Mouse (Mus musculus): Measurements from ENCODE around the gene Tmem81. TPM values are rescaled to one million over a fixed set of nuclear protein-coding genes. Genes with fewer than 3 reads are reported as not detected.

The Tmem81 gene
- polyA plus RNA-seq, 1 experiment from 2014 or later: 1.4 TPM

- no peaks in the 10 kb centered on the region for H3K36me3 ChIP-seq (replicated peaks)
- WGBS: 12% methylated on average over 5 of the region's 5 CpGs
- H3K4me1 ChIP-seq: peaks cover 42% of the 10 kb centered on the region
- H3K4me3 ChIP-seq: peak overlapping the region; percentile 51
- no peak for DNase-seq (ENCODE audit: extremely low spot score, low spot score)
- peak overlapping the region; percentile 53; the same call in 1 of the 2 replicates for H3K27ac ChIP-seq
- H3K9me3 ChIP-seq: no peaks in the 10 kb centered on the region
- peaks cover 92% of the 10 kb centered on the region for H3K27me3 ChIP-seq (ENCODE audit: poor library complexity, severe bottlenecking)
Measured at GRCm38 (mm10) chr1:132541824-132542599, 36.0 kb downstream of the Tmem81 start.

DNA sequence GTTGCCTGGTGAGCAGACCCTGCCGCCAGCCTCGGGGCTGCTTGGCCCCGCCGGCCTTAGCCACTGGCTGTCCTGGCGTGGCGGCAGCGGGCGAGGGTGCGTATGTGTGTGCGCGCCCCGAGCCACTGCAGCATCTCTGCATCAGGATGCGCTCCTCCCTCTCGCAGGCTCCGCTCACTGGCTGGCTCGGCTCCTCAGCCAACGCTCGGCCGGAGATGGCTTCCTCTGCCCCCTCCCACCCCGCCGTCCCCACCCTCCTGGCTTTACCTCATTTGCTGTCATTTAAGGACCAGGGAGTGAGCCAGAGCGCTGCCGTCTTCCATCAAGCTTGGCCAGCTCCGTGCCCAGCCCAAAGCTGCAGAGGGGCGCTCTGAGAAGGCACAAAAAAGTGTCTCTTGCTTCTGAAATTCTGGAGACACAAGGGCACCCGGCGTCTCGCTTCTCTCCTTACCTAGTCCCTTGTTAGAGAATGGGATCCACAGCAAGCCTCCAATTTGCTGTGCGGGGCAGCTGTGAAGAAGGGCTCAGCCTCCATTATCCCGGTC lies 36.8 kb downstream of the Tmem81 start, which contains the start of gene Cntn2:
Gene Cntn2, minus strand, starts transcription at position 495 of the 545 bp plus-strand sequence.
- Histone ChIP-seq H3K27ac (peak within 1 kb of the TSS; percentile 53; the same call in 1 of the 2 replicates), H3K9me3 (no peaks in the 10 kb centered on the region), H3K27me3 (ENCODE audit: poor library complexity, severe bottlenecking) (peaks cover 85% of the 10 kb centered on the region), H3K4me1 (peaks cover 37% of the 10 kb centered on the region), H3K4me3 (peak within 1 kb of the TSS; percentile 51), H3K36me3 (replicated peaks) (no peaks in the 10 kb centered on the region)
- 1% methylated on average over 30 of the region's 30 CpGs for WGBS
- DNase-seq (ENCODE audit: extremely low spot score, low spot score): peak; percentile 45

DNA sequence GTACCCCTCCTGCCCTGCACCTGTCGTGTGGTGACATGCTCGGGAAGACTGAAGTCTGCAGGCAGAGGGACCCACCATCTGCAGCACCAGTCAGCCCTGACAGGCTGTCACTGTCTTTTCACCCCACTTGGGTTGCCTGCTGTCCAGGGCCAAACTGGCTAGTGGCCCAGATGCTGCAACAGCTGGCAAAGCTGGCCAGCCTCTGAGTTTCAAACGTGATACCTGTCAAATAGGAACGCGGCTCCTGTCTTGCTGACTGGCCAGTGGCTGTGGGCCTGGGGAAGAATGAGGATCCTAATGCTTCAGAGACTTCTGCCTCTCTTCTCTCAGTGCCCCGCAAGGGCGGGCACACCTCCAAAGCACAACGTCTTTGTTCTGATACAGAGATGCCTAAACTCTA lies 37.8 kb downstream of the Tmem81 start:
- no peaks in the 10 kb centered on the region for H3K36me3 ChIP-seq (replicated peaks)
- WGBS: 76% methylated on average over 8 of the region's 8 CpGs
- H3K9me3 ChIP-seq: no peaks in the 10 kb centered on the region
- DNase-seq (ENCODE audit: extremely low spot score, low spot score): no peak
- H3K27me3 ChIP-seq (ENCODE audit: poor library complexity, severe bottlenecking): peaks cover 75% of the 10 kb centered on the region
- H3K27ac ChIP-seq: no peak overlapping the region
- H3K4me3 ChIP-seq: no peak overlapping the region
- H3K4me1 ChIP-seq: peaks cover 33% of the 10 kb centered on the region

DNA sequence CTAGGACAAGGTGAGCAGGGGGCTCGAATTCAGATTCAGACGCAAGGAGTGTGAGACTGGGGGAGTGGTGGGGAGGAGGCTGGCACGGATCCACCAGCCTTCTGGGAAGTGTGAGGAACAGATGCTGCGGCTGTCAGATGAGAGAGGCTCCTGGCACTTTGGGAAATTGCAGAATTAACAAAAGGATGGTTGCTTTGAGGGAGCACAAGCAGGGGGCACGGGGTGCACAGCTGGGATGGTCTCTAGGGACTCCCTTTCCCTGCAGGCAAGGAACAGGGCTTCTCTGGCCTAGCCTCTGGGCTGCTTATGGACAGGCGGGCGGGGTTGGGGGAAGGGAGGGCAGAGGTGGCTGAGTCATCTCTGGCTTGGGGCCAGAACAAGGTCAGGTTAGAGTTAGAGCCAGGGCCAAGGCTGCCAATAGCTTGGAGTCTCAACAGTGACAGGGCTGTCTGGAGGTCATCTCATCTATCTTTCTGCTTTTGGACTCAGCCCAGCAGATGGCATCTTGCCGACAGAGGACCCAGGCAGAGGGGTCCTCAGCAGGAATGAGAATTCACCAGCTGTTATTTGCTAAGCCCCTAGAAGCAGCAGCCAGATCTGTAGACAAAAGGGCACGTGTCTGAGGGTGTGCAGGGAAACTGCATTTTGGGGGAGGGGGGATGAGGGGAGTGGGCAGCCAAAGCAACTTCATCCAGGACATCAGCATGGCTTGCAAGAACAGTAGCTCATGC lies 52.0 kb downstream of the Tmem81 start:
- H3K9me3 ChIP-seq: no peaks in the 10 kb centered on the region
- H3K27me3 ChIP-seq (ENCODE audit: poor library complexity, severe bottlenecking): peaks cover 29% of the 10 kb centered on the region; the same call in 1 of the 2 replicates
- DNase-seq (ENCODE audit: extremely low spot score, low spot score): no peak
- 57% methylated on average over 9 of the region's 9 CpGs for WGBS
- H3K36me3 ChIP-seq (replicated peaks): no peaks in the 10 kb centered on the region
- H3K4me3 ChIP-seq: no peak overlapping the region
- peaks cover 39% of the 10 kb centered on the region for H3K4me1 ChIP-seq
- H3K27ac ChIP-seq: peak overlapping the region; percentile 66

Other genes starting within 250 kb of the Tmem81 start
- gene Klhdc8a, start 207.6 kb upstream of the Tmem81 start, polyA plus RNA-seq (2016; fragmentation: Nextera tagmentation; extraction: Ambion mirVana): 0.30 and 0.33 TPM in 2 replicates
- gene Nuak2, start 190.1 kb upstream of the Tmem81 start, polyA plus RNA-seq (2016; fragmentation: Nextera tagmentation; extraction: Ambion mirVana): 49.9 TPM in 2 replicates
- gene Tmcc2, start 114.9 kb upstream of the Tmem81 start, polyA plus RNA-seq (2016; fragmentation: Nextera tagmentation; extraction: Ambion mirVana): 7.9 and 8.8 TPM in 2 replicates
- 14.4 and 14.9 TPM in 2 replicates for gene Dstyk, start 88.7 kb upstream of the Tmem81 start, polyA plus RNA-seq (2016; fragmentation: Nextera tagmentation; extraction: Ambion mirVana)
- gene Rbbp5, start 28.9 kb upstream of the Tmem81 start, polyA plus RNA-seq (2016; fragmentation: Nextera tagmentation; extraction: Ambion mirVana): 61.9 and 64.1 TPM in 2 replicates
- 2.8 and 5.5 TPM in 2 replicates for gene Cntn2, start 37.0 kb downstream of the Tmem81 start, polyA plus RNA-seq (2016; fragmentation: Nextera tagmentation; extraction: Ambion mirVana)
- gene Nfasc, start 235.6 kb downstream of the Tmem81 start, polyA plus RNA-seq (2016; fragmentation: Nextera tagmentation; extraction: Ambion mirVana): 7.0 and 9.6 TPM in 2 replicates

All from forebrain, embryonic 10.5 days (tissue).